Mouse (Mus musculus) MEL (cell line): ENCODE results near the gene Sh2b1. TPM values are rescaled to one million over a fixed set of nuclear protein-coding genes. Genes with fewer than 3 reads are reported as not detected.

Experiments used
- DNase-seq: peaks from one replicate; pipeline ENCODE4 v3.0.0; 2011; ENCODE audit warnings: low read depth, low spot score
- H3K27ac ChIP-seq: 2 replicates; pipeline ENCODE4 v1.5.1; 2012; ENCODE audit warnings: low read depth, mild to moderate bottlenecking, control low read depth, low read length, moderate library complexity; ENCODE audit not compliant: control insufficient read depth
- H3K27me3 ChIP-seq, 2 experiments: fragments of 150-350 bp in 1 of 2; sonication (generic) in 1 of 2; 2 replicates each; pipeline ENCODE4 v1.6.1; 2012; ENCODE audit warnings: low read length in 2 of 2, mild to moderate bottlenecking in 2 of 2, improper control_type of control experiment in 1 of 2, moderate library complexity in 1 of 2; ENCODE audit not compliant: insufficient read depth in 2 of 2, control insufficient read depth in 1 of 2
- H3K36me3 ChIP-seq, 2 experiments: 2 replicates each; pipeline ENCODE4 v1.6.1; 2012 to 2014; ENCODE audit warnings: low read length in 2 of 2, improper control_type of control experiment in 1 of 2, inconsistent platforms in 1 of 2, mild to moderate bottlenecking in 1 of 2; ENCODE audit not compliant: insufficient read depth in 2 of 2, control insufficient read depth in 1 of 2
- H3K4me1 ChIP-seq, 2 experiments: fragments of 150-350 bp in 1 of 2; sonication (generic) in 1 of 2; 2 replicates each; pipeline ENCODE4 v1.6.1; 2012; ENCODE audit warnings: low read length in 2 of 2, improper control_type of control experiment in 1 of 2, mild to moderate bottlenecking in 1 of 2; ENCODE audit not compliant: insufficient read depth in 2 of 2, control insufficient read depth in 1 of 2
- H3K4me3 ChIP-seq, 2 experiments: fragments of 150-350 bp in 1 of 2; sonication (generic) in 1 of 2; 2 replicates each; pipeline ENCODE4 v1.5.1; 2012; ENCODE audit warnings: low read depth in 2 of 2, low read length in 2 of 2, mild to moderate bottlenecking in 2 of 2, moderate library complexity in 2 of 2, control low read depth in 1 of 2, improper control_type of control experiment in 1 of 2; ENCODE audit not compliant: control insufficient read depth in 1 of 2, insufficient read depth in 1 of 2
- H3K79me2 ChIP-seq: 2 replicates; pipeline ENCODE4 v1.6.1; 2012; ENCODE audit warnings: mild to moderate bottlenecking, low read length, moderate library complexity; ENCODE audit not compliant: control insufficient read depth, poor library complexity, insufficient read depth
- H3K9ac ChIP-seq: 2 replicates; pipeline ENCODE4 v1.6.1; 2012; ENCODE audit warnings: low read depth, mild to moderate bottlenecking, control low read depth, low read length, moderate library complexity; ENCODE audit not compliant: control insufficient read depth, poor library complexity, severe bottlenecking
- H3K9me3 ChIP-seq: fragments of 150-350 bp; sonication (generic); replicated peaks from 2 replicates; pipeline ENCODE4 v1.6.1; 2012; ENCODE audit warnings: mild to moderate bottlenecking, low read length, improper control_type of control experiment, moderate library complexity; ENCODE audit not compliant: insufficient read depth
- CHD2 ChIP-seq: IDR thresholded peaks from 2 replicates; pipeline ENCODE4 v1.6.1; 2011; ENCODE audit warnings: low read length, improper control_type of control experiment
- E2F4 ChIP-seq: IDR thresholded peaks from 2 replicates; pipeline ENCODE4 v1.6.1; 2011; ENCODE audit warnings: low read depth, low read length, improper control_type of control experiment, borderline replicate concordance
- ELF1 ChIP-seq: IDR thresholded peaks from 2 replicates; pipeline ENCODE4 v1.6.1; 2014; ENCODE audit warnings: low read depth, mild to moderate bottlenecking, inconsistent platforms, low read length, improper control_type of control experiment, moderate library complexity
- EP300 ChIP-seq, 2 experiments: IDR thresholded peaks; 2 replicates each; pipeline ENCODE4 v1.6.1; 2011; ENCODE audit warnings: improper control_type of control experiment in 2 of 2, low read length in 2 of 2, low read depth in 1 of 2, mild to moderate bottlenecking in 1 of 2
- GABPA ChIP-seq: IDR thresholded peaks from 2 replicates; pipeline ENCODE4 v1.6.1; 2012; ENCODE audit warnings: low read depth, mild to moderate bottlenecking, inconsistent platforms, low read length, improper control_type of control experiment, moderate library complexity
- GATA1 ChIP-seq: IDR thresholded peaks from 2 replicates; pipeline ENCODE4 v1.6.1; 2011; ENCODE audit warnings: low read depth, low read length, improper control_type of control experiment
- HCFC1 ChIP-seq: IDR thresholded peaks from 2 replicates; pipeline ENCODE4 v1.6.1; 2012; ENCODE audit warnings: low read depth, mild to moderate bottlenecking, inconsistent platforms, low read length, improper control_type of control experiment, moderate library complexity
- JUND ChIP-seq: IDR thresholded peaks from 2 replicates; pipeline ENCODE4 v1.6.1; 2011; ENCODE audit warnings: low read depth, mild to moderate bottlenecking, improper control_type of control experiment, low read length
- KAT2A ChIP-seq: conservative IDR thresholded peaks from 2 replicates; pipeline ENCODE4 v1.6.1; 2012; ENCODE audit warnings: low read depth, low read length, improper control_type of control experiment, inconsistent platforms
- MAFK ChIP-seq: IDR thresholded peaks from 2 replicates; pipeline ENCODE4 v1.6.1; 2011; ENCODE audit warnings: low read depth, mild to moderate bottlenecking, low read length, improper control_type of control experiment, borderline replicate concordance
- MAX ChIP-seq: IDR thresholded peaks from 2 replicates; pipeline ENCODE4 v1.6.1; 2011; ENCODE audit warnings: low read length, improper control_type of control experiment
- MAZ ChIP-seq: IDR thresholded peaks from 2 replicates; pipeline ENCODE4 v1.6.1; 2012; ENCODE audit warnings: low read depth, mild to moderate bottlenecking, inconsistent platforms, low read length, improper control_type of control experiment
- MEF2A ChIP-seq: IDR thresholded peaks from 2 replicates; pipeline ENCODE4 v1.6.1; 2014; ENCODE audit warnings: low read depth, mild to moderate bottlenecking, inconsistent platforms, low read length, improper control_type of control experiment; ENCODE audit not compliant: poor library complexity, insufficient replicate concordance, severe bottlenecking; ENCODE audit errors: extremely low read depth
- MXI1 ChIP-seq: IDR thresholded peaks from 2 replicates; pipeline ENCODE4 v1.6.1; 2011; ENCODE audit warnings: mild to moderate bottlenecking, low read depth, low read length, improper control_type of control experiment
- MYB ChIP-seq: IDR thresholded peaks from 2 replicates; pipeline ENCODE4 v1.6.1; 2011; ENCODE audit warnings: mild to moderate bottlenecking, low read depth, low read length, improper control_type of control experiment
- MYC ChIP-seq: IDR thresholded peaks from 2 replicates; pipeline ENCODE4 v1.6.1; 2011; ENCODE audit warnings: low read depth, mild to moderate bottlenecking, low read length, improper control_type of control experiment, moderate library complexity
- NRF1 ChIP-seq: IDR thresholded peaks from 2 replicates; pipeline ENCODE4 v1.6.1; 2014; ENCODE audit warnings: low read depth, mild to moderate bottlenecking, inconsistent platforms, low read length, improper control_type of control experiment, moderate library complexity; ENCODE audit not compliant: poor library complexity, insufficient read depth, severe bottlenecking
- POLR2AphosphoS2 ChIP-seq: IDR thresholded peaks from 2 replicates; pipeline ENCODE4 v1.6.1; 2011; ENCODE audit warnings: low read length, improper control_type of control experiment
- POLR2AphosphoS5 ChIP-seq: IDR thresholded peaks from 2 replicates; pipeline ENCODE4 v1.6.1; 2012; ENCODE audit warnings: low read depth, borderline replicate concordance, mild to moderate bottlenecking, inconsistent platforms, low read length, moderate library complexity, mixed read lengths
- RCOR1 ChIP-seq: IDR thresholded peaks from 2 replicates; pipeline ENCODE4 v1.6.1; 2012; ENCODE audit warnings: low read depth, mild to moderate bottlenecking, inconsistent platforms, low read length, improper control_type of control experiment
- SIN3A ChIP-seq: IDR thresholded peaks from 2 replicates; pipeline ENCODE4 v1.6.1; 2012; ENCODE audit warnings: low read length, improper control_type of control experiment, inconsistent platforms
- SMC3 ChIP-seq: IDR thresholded peaks from 2 replicates; pipeline ENCODE4 v1.6.1; 2011; ENCODE audit warnings: low read depth, low read length, improper control_type of control experiment
- TAL1 ChIP-seq: IDR thresholded peaks from 2 replicates; pipeline ENCODE4 v1.6.1; 2012; ENCODE audit warnings: mild to moderate bottlenecking, inconsistent platforms, low read length, moderate library complexity, mixed read lengths
- TBP ChIP-seq: IDR thresholded peaks from 2 replicates; pipeline ENCODE4 v1.8.0; 2011; ENCODE audit warnings: low read depth, low read length, improper control_type of control experiment
- TCF12 ChIP-seq: IDR thresholded peaks from 2 replicates; pipeline ENCODE4 v1.6.1; 2014; ENCODE audit warnings: low read depth, mild to moderate bottlenecking, inconsistent platforms, low read length, improper control_type of control experiment, moderate library complexity
- USF1 ChIP-seq: IDR thresholded peaks from 2 replicates; pipeline ENCODE4 v1.6.1; 2014; ENCODE audit warnings: low read depth, mild to moderate bottlenecking, inconsistent platforms, low read length, improper control_type of control experiment, moderate library complexity
- USF2 ChIP-seq, 2 experiments: IDR thresholded peaks; 2 replicates each; pipeline ENCODE4 v1.6.1; 2011 to 2012; ENCODE audit warnings: improper control_type of control experiment in 2 of 2, low read length in 2 of 2, borderline replicate concordance in 1 of 2, inconsistent platforms in 1 of 2, low read depth in 1 of 2, mild to moderate bottlenecking in 1 of 2; ENCODE audit not compliant: insufficient read depth in 1 of 2
- ZC3H11A ChIP-seq: IDR thresholded peaks from 2 replicates; pipeline ENCODE4 v1.6.1; 2012; ENCODE audit warnings: low read depth, mild to moderate bottlenecking, inconsistent platforms, low read length, improper control_type of control experiment
- ZKSCAN1 ChIP-seq: IDR thresholded peaks from 2 replicates; pipeline ENCODE4 v1.6.1; 2012; ENCODE audit warnings: low read depth, mild to moderate bottlenecking, inconsistent platforms, low read length, improper control_type of control experiment, moderate library complexity
- ZMIZ1 ChIP-seq: IDR thresholded peaks from 2 replicates; pipeline ENCODE4 v1.6.1; 2012; ENCODE audit warnings: low read depth, mild to moderate bottlenecking, inconsistent platforms, low read length, improper control_type of control experiment, moderate library complexity
- ZNF384 ChIP-seq: IDR thresholded peaks from 2 replicates; pipeline ENCODE4 v1.6.1; 2012; ENCODE audit warnings: low read depth, mild to moderate bottlenecking, inconsistent platforms, low read length, improper control_type of control experiment
- polyA plus RNA-seq, 2 experiments: library from polyadenylated mRNA; stranded (reverse) in 1 of 2; unstranded in 1 of 2; fragments of >175 nt in 1 of 2; fragments of >200 nt in 1 of 2; gene quantifications; 2 replicates each; pipeline versions ENCODE4 v1.2.1 to v1.2.4; 2012; ENCODE audit warnings: low replicate concordance in 2 of 2, low read depth in 1 of 2; ENCODE audit not compliant: insufficient read length in 2 of 2, insufficient read depth in 1 of 2, missing spikeins in 1 of 2
- total RNA-seq: library from RNA; depleted of rRNA; stranded (reverse); fragments of 300-350 nt; gene quantifications from 2 replicates; pipeline ENCODE4 v1.2.3, GENCODE M21; 2012

Sh2b1 gene
- total and polyA plus RNA-seq, 3 experiments, result 13.1 to 48.9 TPM; not detected in 1

- TF ChIP-seq USF2 (IDR thresholded peaks at IDR 0.05; ENCODE audit: borderline replicate concordance in 1 of 2, insufficient read depth in 1 of 2, low read depth in 1 of 2, low read length in 2 of 2) (no peak), USF1 (no peak), EP300 (IDR thresholded peaks at IDR 0.05; ENCODE audit: low read depth in 1 of 2, low read length in 2 of 2) (no peak)
- TF ChIP-seq, all 39 proteins: peak for 9
Measured at GRCm38 (mm10) chr7:126428631-126429502, 46.4 kb downstream of the Sh2b1 start, which contains the start of gene Rabep2 (continued).

DNA sequence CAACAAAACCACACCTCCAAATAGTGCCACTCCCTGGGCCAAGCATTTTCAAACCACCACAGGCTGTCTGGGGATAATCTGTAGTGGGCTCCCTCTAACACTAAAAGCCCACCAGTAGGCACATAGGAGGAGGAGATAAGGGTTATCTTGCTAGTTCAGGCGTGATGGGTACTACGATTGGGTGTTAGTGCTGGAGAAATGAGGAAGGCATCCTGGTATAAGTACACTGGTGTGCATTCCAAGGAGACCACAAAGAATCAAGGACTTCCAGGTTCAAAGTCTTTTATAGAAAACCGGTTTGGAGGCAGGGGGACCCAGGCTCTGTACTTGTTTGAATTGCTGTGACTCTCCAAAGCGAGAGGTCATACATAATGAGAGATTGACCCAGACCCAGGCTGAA lies 47.1 kb downstream of the Sh2b1 start:
- Histone ChIP-seq H3K9ac (peak overlapping the region; percentile 94), H3K9me3 (no peaks in the 10 kb centered on the region), H3K79me2 (no peaks in the 10 kb centered on the region), H3K36me3 (peaks cover 0 to 4% of the 10 kb centered on the region in 2 experiments; a peak in 2 of 4 replicates), H3K27me3 (no peaks in the 10 kb centered on the region), H3K4me3 (peak overlapping the region; percentile 71 to 81), H3K27ac (peak overlapping the region; percentile 54), H3K4me1 (peaks cover 0 to 6% of the 10 kb centered on the region in 2 experiments; a peak in 2 of 4 replicates)
- DNase-seq, result peak; percentile 81
- TF ChIP-seq NRF1, result no peak
- no peak; the same call in 1 of the 2 replicates for TF ChIP-seq ELF1
- no peak for TF ChIP-seq USF1
- TF ChIP-seq MAZ, result 0 out of 2 replicates have a peak, but pooled peaks have one; percentile 60
- TF ChIP-seq ZMIZ1, result peak; percentile 62; the same call in 1 of the 2 replicates
- TF ChIP-seq POLR2AphosphoS2, result no peak
- TF ChIP-seq TBP, result peak; percentile 65
- TF ChIP-seq MAFK, result 0 out of 2 replicates have a peak, but pooled peaks have one; percentile 53
- no peak for TF ChIP-seq MYC
- no peak for TF ChIP-seq GABPA
- no peak for TF ChIP-seq POLR2AphosphoS5
- TF ChIP-seq EP300 (IDR thresholded peaks at IDR 0.05; ENCODE audit: low read depth in 1 of 2, low read length in 2 of 2), result peak; percentile 88 to 90
- peak; percentile 91 for TF ChIP-seq TAL1
- TF ChIP-seq E2F4, result no peak
- 0 out of 2 replicates have a peak, but pooled peaks have one; percentile 26 for TF ChIP-seq HCFC1
- TF ChIP-seq JUND, result no peak
- TF ChIP-seq MXI1, result no peak; the same call in 1 of the 2 replicates
- TF ChIP-seq RCOR1, result peak; percentile 81
- peak; percentile 69 for TF ChIP-seq SIN3A
- TF ChIP-seq TCF12, result peak; percentile 95
- TF ChIP-seq KAT2A, result 0 out of 2 replicates have a peak, but pooled peaks have one; percentile 22
- TF ChIP-seq USF2 (IDR thresholded peaks at IDR 0.05; ENCODE audit: borderline replicate concordance in 1 of 2, insufficient read depth in 1 of 2, low read depth in 1 of 2, low read length in 2 of 2), result no peak
- no peak for TF ChIP-seq MAX
- no peak for TF ChIP-seq MEF2A
- TF ChIP-seq ZNF384, result 0 out of 2 replicates have a peak, but pooled peaks have one; percentile 16
- no peak for TF ChIP-seq ZC3H11A
- no peak for TF ChIP-seq CHD2
- no peak for TF ChIP-seq SMC3
- TF ChIP-seq GATA1, result peak; percentile 97
- no peak for TF ChIP-seq ZKSCAN1
- TF ChIP-seq MYB, result no peak
